Mouse (Mus musculus) gastrocnemius, postnatal 36 days (tissue): ENCODE results near the gene Tdrd1. TPM values are rescaled to one million over a fixed set of nuclear protein-coding genes. Genes with fewer than 3 reads are reported as not detected.
"Not testable (repeated sequence)": the region's sequence is repeated elsewhere in the genome, so short reads cannot be mapped to it uniquely, and the experiment has no call there.

Experiments
- DNase-seq, 2 experiments: peaks; one replicate each; pipeline ENCODE4 v3.0.0; 2022
- intact Hi-C: fragments of 180-260 bp; cut with DNase I; formaldehyde crosslinking; loops from one replicate; pipeline ENCODE4 v1.15.1; 2025
- long read RNA-seq, 2 experiments: library from polyadenylated mRNA; stranded (forward); transcript quantifications; one replicate each; pipeline ENCODE4 v2.0.0; 2021
- total RNA-seq, 2 experiments: library from RNA; stranded (reverse); gene quantifications; 2 replicates each; pipeline ENCODE4 v1.2.3; 2021

The Tdrd1 gene
- not detected for total RNA-seq
- long read RNA-seq, experiment 1: 0 reads
- long read RNA-seq, experiment 2: 0 reads

DNA sequence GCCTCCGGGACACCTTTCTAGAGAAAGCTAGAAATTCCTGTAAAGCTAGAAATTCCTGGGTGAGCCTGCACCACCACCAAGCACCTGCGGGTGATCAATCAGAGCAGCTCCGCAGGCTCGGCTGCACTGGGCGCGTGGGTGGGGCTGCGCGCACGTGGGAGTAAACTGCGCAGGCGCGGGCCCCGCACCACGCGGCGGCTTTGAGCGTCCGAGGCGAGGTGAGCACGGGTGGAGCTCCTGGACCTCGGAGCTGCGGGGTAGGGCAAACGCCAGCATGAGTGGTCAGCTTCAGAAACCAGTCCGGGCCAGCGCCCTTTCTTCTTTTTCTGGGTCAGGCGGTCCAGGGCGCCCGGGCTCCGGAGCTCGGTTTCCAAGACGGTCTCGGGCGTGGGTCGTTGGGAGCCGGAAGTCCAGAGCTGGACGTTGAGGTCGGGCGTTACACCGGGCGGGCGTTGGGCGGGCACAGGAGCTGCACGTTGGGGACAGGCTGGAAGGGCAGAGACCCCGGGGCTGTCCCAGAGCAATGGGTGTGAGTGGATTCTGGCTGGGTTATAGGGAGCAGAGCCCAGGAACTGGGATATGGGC is at the start of gene Tdrd1:
Gene Tdrd1 (plus strand): TSS at position 163 of the 585 bp plus-strand sequence.
- intact Hi-C loops: no loop called here

GRCm38 (mm10) chr19:56776719-56777382 is 49.2 kb upstream of the Tdrd1 start:
- intact Hi-C loops: loop anchor here (2.0 to 5.0 kb wide), 2 partner anchors 214 to 355 kb away; no protein-coding TSS in a partner anchor
- peak in 1 of 2 experiments; percentile 41 for DNase-seq

More for the DNA sequence above, at the start of gene Tdrd1:
- DNase-seq: no peak

DNA sequence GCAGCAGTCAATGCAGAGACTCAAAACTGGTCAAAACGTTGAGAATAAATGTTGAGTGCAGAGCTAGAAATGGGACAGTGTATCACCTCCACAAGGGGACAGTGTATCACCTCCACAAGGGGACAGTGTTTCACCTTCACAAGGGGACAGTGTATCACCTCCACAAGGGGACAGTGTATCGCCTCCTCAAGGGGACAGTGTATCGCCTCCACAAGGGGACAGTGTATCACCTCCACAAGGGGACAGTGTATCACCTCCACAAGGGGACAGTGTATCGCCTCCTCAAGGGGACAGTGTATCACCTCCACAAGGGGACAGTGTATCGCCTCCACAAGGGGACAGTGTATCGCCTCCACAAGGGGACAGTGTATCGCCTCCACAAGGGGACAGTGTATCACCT is 47.5 kb upstream of the Tdrd1 start:
- not testable (repeated sequence) for DNase-seq
- intact Hi-C loops: loop anchor here (5.0 kb wide), 1 partner anchor 356 kb away; no protein-coding TSS in a partner anchor

- peak in 1 of 2 experiments; percentile 31 for DNase-seq
- intact Hi-C loops: no loop called here
These were observed 38.1 kb upstream of the Tdrd1 start for GRCm38 (mm10) chr19:56787911-56788310.

GRCm38 (mm10) chr19:56788952-56789351 is 37.1 kb upstream of the Tdrd1 start:
- DNase-seq: no peak
- intact Hi-C loops: no loop called here

DNA sequence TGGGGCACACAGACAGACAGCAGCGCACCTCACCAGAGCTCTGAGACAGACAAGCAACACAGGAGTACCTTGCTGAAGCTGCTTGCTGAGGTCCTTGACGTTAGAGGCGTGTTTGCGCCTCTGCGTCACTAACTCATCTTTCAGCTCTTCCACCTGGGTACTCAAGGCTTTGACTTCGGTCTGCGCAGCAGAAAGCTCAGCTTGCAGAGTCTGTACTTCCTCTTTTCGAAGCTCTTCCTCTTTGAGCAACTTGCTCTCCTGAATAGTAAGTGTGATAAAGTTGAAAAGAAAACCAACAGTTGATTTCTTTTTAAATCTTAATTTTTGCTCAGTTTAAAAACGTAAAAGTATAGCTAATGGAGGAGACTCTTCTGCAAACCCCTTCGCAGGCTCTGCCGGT is 28.6 kb upstream of the Tdrd1 start:
- intact Hi-C loops: no loop called here
- DNase-seq: no peak

DNA sequence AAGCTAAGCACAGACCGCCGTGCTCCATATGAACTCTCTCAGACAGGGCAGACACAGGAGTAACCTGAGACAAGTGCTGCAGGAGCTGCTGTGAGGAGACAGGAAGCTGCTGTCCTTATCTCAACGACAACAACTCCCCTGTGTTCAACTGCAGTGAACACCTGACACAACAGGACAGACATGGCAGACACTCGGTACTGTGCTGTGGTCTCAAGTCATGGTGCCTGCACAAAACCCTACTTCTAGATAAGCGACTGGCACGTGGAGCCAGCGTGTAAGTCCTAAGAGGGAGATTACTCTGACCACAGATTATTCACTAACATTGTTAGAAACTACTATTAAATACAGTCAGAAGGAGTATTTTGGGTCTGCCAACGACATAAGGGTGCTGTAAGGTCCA is 25.8 kb upstream of the Tdrd1 start:
- DNase-seq: no peak
- intact Hi-C loops: no loop called here

GRCm38 (mm10) chr19:56800930-56801655 is 24.9 kb upstream of the Tdrd1 start:
- intact Hi-C loops: no loop called here
- no peak for DNase-seq

- intact Hi-C loops: no loop called here
- no peak for DNase-seq
These were observed 24.2 kb upstream of the Tdrd1 start for GRCm38 (mm10) chr19:56801656-56802351.

- intact Hi-C loops: no loop called here
- no peak for DNase-seq
These were observed 23.7 kb upstream of the Tdrd1 start for GRCm38 (mm10) chr19:56802352-56802746.

DNA sequence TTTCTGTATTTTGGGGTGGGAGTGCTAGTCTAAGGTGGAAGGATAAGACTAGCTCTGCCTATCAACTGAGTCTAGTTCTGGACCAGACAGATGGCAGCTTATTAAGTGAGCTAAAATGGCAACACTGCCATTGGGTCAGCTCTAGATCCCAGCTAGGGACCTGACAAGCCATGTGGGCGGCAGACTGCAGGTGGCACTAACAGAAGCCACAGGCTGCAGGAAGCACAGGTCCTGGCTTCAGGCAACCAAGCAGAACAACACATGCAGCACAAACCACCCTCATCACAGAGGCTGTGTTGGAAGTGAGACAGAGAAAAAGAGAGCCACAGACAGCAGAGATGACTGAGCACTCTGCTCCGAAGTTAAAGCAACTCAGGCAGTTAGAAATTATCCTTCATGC is 20.6 kb upstream of the Tdrd1 start:
- intact Hi-C loops: loop anchor here (5.0 kb wide), 1 partner anchor 102 kb away; no protein-coding TSS in a partner anchor
- DNase-seq: no peak

DNA sequence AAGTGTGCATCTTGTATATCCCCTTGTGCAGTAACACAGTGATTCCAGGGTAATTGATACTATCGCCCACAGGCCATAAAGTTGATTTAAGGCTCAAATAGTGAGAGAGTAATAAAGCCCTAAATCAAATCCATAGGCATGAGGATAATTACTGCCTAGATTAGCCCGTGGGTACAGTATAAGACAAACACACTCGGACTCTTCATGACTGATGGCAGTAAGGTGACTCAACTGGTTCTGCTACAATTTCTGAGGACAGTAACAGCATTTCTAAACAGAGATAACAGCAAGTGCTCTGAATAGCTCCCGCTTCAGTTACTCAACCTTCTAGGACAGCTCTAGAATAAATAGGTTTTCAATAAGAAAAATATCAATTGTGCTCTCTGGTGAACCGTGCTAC is 18.9 kb upstream of the Tdrd1 start:
- no peak for DNase-seq
- intact Hi-C loops: loop anchor here (5.0 kb wide), 1 partner anchor 100 kb away; no protein-coding TSS in a partner anchor

- no peak for DNase-seq
- intact Hi-C loops: loop anchor here (5.0 kb wide), 1 partner anchor 99 kb away; no protein-coding TSS in a partner anchor
These were observed 17.2 kb upstream of the Tdrd1 start for GRCm38 (mm10) chr19:56808771-56809170.

GRCm38 (mm10) chr19:56810641-56811146 is 15.3 kb upstream of the Tdrd1 start:
- no peak for DNase-seq

DNA sequence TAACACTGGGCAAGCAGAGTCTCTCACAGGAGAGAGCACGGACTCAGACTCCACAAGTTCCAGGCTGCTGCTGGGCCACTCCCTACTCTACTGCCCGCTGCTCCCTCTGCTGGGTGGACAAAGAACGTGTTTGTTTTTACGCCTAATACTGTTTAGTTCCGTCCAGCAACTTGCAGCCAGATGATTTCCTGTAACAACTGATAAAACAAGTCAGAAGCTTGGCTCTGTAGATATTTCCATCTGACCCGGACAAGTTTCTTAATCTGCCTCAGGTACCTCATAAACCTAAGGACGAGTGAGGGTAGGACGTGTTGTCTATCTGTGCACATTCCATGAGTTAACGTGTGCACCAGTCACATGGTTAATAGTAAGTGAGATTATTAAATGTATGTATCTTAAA is 14.4 kb upstream of the Tdrd1 start:
- DNase-seq: peak; percentile 29 to 40
- intact Hi-C loops: no loop called here

More at GRCm38 (mm10) chr19:56810641-56811146, 15.3 kb upstream of the Tdrd1 start:
- intact Hi-C loops: no loop called here

GRCm38 (mm10) chr19:56813360-56813759 is 12.6 kb upstream of the Tdrd1 start:
- DNase-seq: no peak
- intact Hi-C loops: no loop called here

- intact Hi-C loops: no loop called here
- DNase-seq: peak in 1 of 2 experiments; percentile 27
These were observed 8.0 kb upstream of the Tdrd1 start for GRCm38 (mm10) chr19:56817851-56818526.

GRCm38 (mm10) chr19:56821040-56821797 is 4.8 kb upstream of the Tdrd1 start:
- intact Hi-C loops: no loop called here
- no peak for DNase-seq
